Mouse (Mus musculus): ENCODE measurements at regions not wholly inside any gene's neighbourhood (a gene's known extent, or its start where the extent isn't known, plus 50 kb on each side); places are given as distances from the start of the nearest gene placed in this dataset.

- in situ Hi-C loops (cut with MboI; ENCODE audit: unreplicated experiment in 2 of 2) = no loop called here
These were observed 194.6 kb upstream of the Mctp2 start for GRCm38 (mm10) chr7:72500996-72501395.

- in situ Hi-C loops (cut with MboI; ENCODE audit: unreplicated experiment in 2 of 2) = no loop called here
These were observed 195.0 kb upstream of the Mctp2 start for GRCm38 (mm10) chr7:72501431-72501830.

- in situ Hi-C loops (cut with MboI; ENCODE audit: unreplicated experiment in 2 of 2) = no loop called here
These were observed 197.3 kb upstream of the Mctp2 start for GRCm38 (mm10) chr7:72503756-72504155.

- in situ Hi-C loops (cut with MboI; ENCODE audit: unreplicated experiment in 2 of 2) = no loop called here
These were observed 197.9 kb upstream of the Mctp2 start for GRCm38 (mm10) chr7:72504268-72504667.

- in situ Hi-C loops (cut with MboI; ENCODE audit: unreplicated experiment in 2 of 2) = no loop called here
These were observed 199.5 kb upstream of the Mctp2 start for GRCm38 (mm10) chr7:72505732-72506460.

- in situ Hi-C loops (cut with MboI; ENCODE audit: unreplicated experiment in 2 of 2) = no loop called here
These were observed 201.5 kb upstream of the Mctp2 start for GRCm38 (mm10) chr7:72507946-72508345.

- in situ Hi-C loops (cut with MboI; ENCODE audit: unreplicated experiment in 2 of 2) = no loop called here
These were observed 203.7 kb upstream of the Mctp2 start for GRCm38 (mm10) chr7:72510116-72510515.

GRCm38 (mm10) chr7:72513446-72513845, 207.0 kb upstream of the Mctp2 start:
- in situ Hi-C loops (cut with MboI; ENCODE audit: unreplicated experiment in 2 of 2) = no loop called here

GRCm38 (mm10) chr7:72514851-72515250, 208.4 kb upstream of the Mctp2 start:
- in situ Hi-C loops (cut with MboI; ENCODE audit: unreplicated experiment in 2 of 2) = no loop called here

- in situ Hi-C loops (cut with MboI; ENCODE audit: unreplicated experiment in 2 of 2) = no loop called here
These were observed 212.1 kb upstream of the Mctp2 start for GRCm38 (mm10) chr7:72518421-72518972.

- in situ Hi-C loops (cut with MboI; ENCODE audit: unreplicated experiment in 2 of 2) = no loop called here
These were observed 213.1 kb upstream of the Mctp2 start for GRCm38 (mm10) chr7:72519359-72520115.

- in situ Hi-C loops (cut with MboI; ENCODE audit: unreplicated experiment in 2 of 2) = no loop called here
These were observed 222.5 kb upstream of the Mctp2 start for GRCm38 (mm10) chr7:72528873-72529272.

GRCm38 (mm10) chr7:72538288-72538687, 231.9 kb upstream of the Mctp2 start:
- in situ Hi-C loops (cut with MboI; ENCODE audit: unreplicated experiment in 2 of 2) = no loop called here

- in situ Hi-C loops (cut with MboI; ENCODE audit: unreplicated experiment in 2 of 2) = no loop called here
These were observed 233.5 kb upstream of the Mctp2 start for GRCm38 (mm10) chr7:72539915-72540314.

GRCm38 (mm10) chr7:72541521-72542478, 235.4 kb upstream of the Mctp2 start:
- in situ Hi-C loops (cut with MboI; ENCODE audit: unreplicated experiment in 2 of 2) = no loop called here

- in situ Hi-C loops (cut with MboI; ENCODE audit: unreplicated experiment in 2 of 2) = no loop called here
These were observed 237.1 kb upstream of the Mctp2 start for GRCm38 (mm10) chr7:72543501-72543900.

GRCm38 (mm10) chr7:72543946-72544345, 237.5 kb upstream of the Mctp2 start:
- in situ Hi-C loops (cut with MboI; ENCODE audit: unreplicated experiment in 2 of 2) = no loop called here

- in situ Hi-C loops (cut with MboI; ENCODE audit: unreplicated experiment in 2 of 2) = no loop called here
These were observed 261.0 kb upstream of the Mctp2 start for GRCm38 (mm10) chr7:72567378-72567777.

GRCm38 (mm10) chr7:72569177-72569576, 262.8 kb upstream of the Mctp2 start:
- in situ Hi-C loops (cut with MboI; ENCODE audit: unreplicated experiment in 2 of 2) = no loop called here

GRCm38 (mm10) chr7:72574316-72574715, 267.9 kb upstream of the Mctp2 start:
- in situ Hi-C loops (cut with MboI; ENCODE audit: unreplicated experiment in 2 of 2) = no loop called here

- in situ Hi-C loops (cut with MboI; ENCODE audit: unreplicated experiment in 2 of 2) = no loop called here
These were observed 278.0 kb upstream of the Mctp2 start for GRCm38 (mm10) chr7:72584427-72584826.

All from v-Abl transformed pro-B cells (cell line).